Mouse (Mus musculus): ENCODE data around the gene Dchs1. TPM values are rescaled to one million over a fixed set of nuclear protein-coding genes. Genes with fewer than 3 reads are reported as not detected.

Dchs1 gene
- polyA plus RNA-seq, 1 experiment, result 5.2 TPM

GRCm38 (mm10) chr7:105726144-105726979, 61.1 kb downstream of the Dchs1 start:
- 79% methylated on average over 4 of the region's 4 CpGs for WGBS
- TF ChIP-seq POLR2A (IDR thresholded peaks at IDR 0.05; ENCODE audit: low read depth, low read length) (no peak), CTCF (IDR thresholded peaks at IDR 0.05; ENCODE audit: extremely low read depth, insufficient read length, insufficient replicate concordance, low read depth, low read length) (0 out of 2 replicates have a peak, but pooled peaks have one; percentile 27)
- Histone ChIP-seq H3K27me3 (ENCODE audit: control insufficient read depth, insufficient read depth, low read length) (no peaks in the 10 kb centered on the region), H3K27ac (ENCODE audit: insufficient read depth, low read depth, low read length) (no peak overlapping the region), H3K4me1 (ENCODE audit: control insufficient read depth, insufficient read depth, insufficient read length, low read length) (no peaks in the 10 kb centered on the region), H3K36me3 (ENCODE audit: control insufficient read depth, insufficient read depth, low read length) (peaks cover 3% of the 10 kb centered on the region), H3K4me3 (ENCODE audit: low read depth, low read length) (no peak overlapping the region)

- Histone ChIP-seq H3K4me3 (ENCODE audit: low read depth, low read length) (no peak overlapping the region), H3K4me1 (ENCODE audit: control insufficient read depth, insufficient read depth, insufficient read length, low read length) (no peaks in the 10 kb centered on the region), H3K27ac (ENCODE audit: insufficient read depth, low read depth, low read length) (no peak overlapping the region), H3K36me3 (ENCODE audit: control insufficient read depth, insufficient read depth, low read length) (no peaks in the 10 kb centered on the region), H3K27me3 (ENCODE audit: control insufficient read depth, insufficient read depth, low read length) (no peaks in the 10 kb centered on the region)
- WGBS, result 72% methylated on average over 2 of the region's 2 CpGs
- TF ChIP-seq POLR2A (IDR thresholded peaks at IDR 0.05; ENCODE audit: low read depth, low read length) (no peak), CTCF (IDR thresholded peaks at IDR 0.05; ENCODE audit: extremely low read depth, insufficient read length, insufficient replicate concordance, low read depth, low read length) (no peak)
Measured at GRCm38 (mm10) chr7:105721916-105722315, 65.5 kb downstream of the Dchs1 start.

- Histone ChIP-seq H3K36me3 (ENCODE audit: control insufficient read depth, insufficient read depth, low read length) (no peaks in the 10 kb centered on the region), H3K27ac (ENCODE audit: insufficient read depth, low read depth, low read length) (no peak overlapping the region), H3K4me1 (ENCODE audit: control insufficient read depth, insufficient read depth, insufficient read length, low read length) (no peaks in the 10 kb centered on the region), H3K4me3 (ENCODE audit: low read depth, low read length) (no peak overlapping the region), H3K27me3 (ENCODE audit: control insufficient read depth, insufficient read depth, low read length) (no peaks in the 10 kb centered on the region)
- TF ChIP-seq CTCF (IDR thresholded peaks at IDR 0.05; ENCODE audit: extremely low read depth, insufficient read length, insufficient replicate concordance, low read depth, low read length), result no peak
- no peak for TF ChIP-seq POLR2A (IDR thresholded peaks at IDR 0.05; ENCODE audit: low read depth, low read length)
- 68% methylated on average over 3 of the region's 3 CpGs for WGBS
Measured at GRCm38 (mm10) chr7:105715366-105715765, 72.1 kb downstream of the Dchs1 start.

GRCm38 (mm10) chr7:105708733-105709132, 78.7 kb downstream of the Dchs1 start:
- TF ChIP-seq POLR2A (IDR thresholded peaks at IDR 0.05; ENCODE audit: low read depth, low read length), result no peak
- TF ChIP-seq CTCF (IDR thresholded peaks at IDR 0.05; ENCODE audit: extremely low read depth, insufficient read length, insufficient replicate concordance, low read depth, low read length), result no peak
- Histone ChIP-seq H3K4me3 (ENCODE audit: low read depth, low read length) (no peak overlapping the region), H3K27me3 (ENCODE audit: control insufficient read depth, insufficient read depth, low read length) (no peaks in the 10 kb centered on the region), H3K4me1 (ENCODE audit: control insufficient read depth, insufficient read depth, insufficient read length, low read length) (no peaks in the 10 kb centered on the region), H3K36me3 (ENCODE audit: control insufficient read depth, insufficient read depth, low read length) (no peaks in the 10 kb centered on the region), H3K27ac (ENCODE audit: insufficient read depth, low read depth, low read length) (no peak overlapping the region)
- 72% methylated on average over 5 of the region's 5 CpGs for WGBS

- Histone ChIP-seq H3K36me3 (ENCODE audit: control insufficient read depth, insufficient read depth, low read length) (no peaks in the 10 kb centered on the region), H3K4me3 (ENCODE audit: low read depth, low read length) (no peak overlapping the region)
- no peak for TF ChIP-seq POLR2A (IDR thresholded peaks at IDR 0.05; ENCODE audit: low read depth, low read length)
- no peak for TF ChIP-seq CTCF (IDR thresholded peaks at IDR 0.05; ENCODE audit: extremely low read depth, insufficient read length, insufficient replicate concordance, low read depth, low read length)
Measured at GRCm38 (mm10) chr7:105703816-105704215, 83.6 kb downstream of the Dchs1 start.

GRCm38 (mm10) chr7:105703184-105703583, 84.3 kb downstream of the Dchs1 start:
- H3K4me1 ChIP-seq (ENCODE audit: control insufficient read depth, insufficient read depth, insufficient read length, low read length), result no peaks in the 10 kb centered on the region
- 88% methylated on average over 16 of the region's 16 CpGs for WGBS
- TF ChIP-seq CTCF (IDR thresholded peaks at IDR 0.05; ENCODE audit: extremely low read depth, insufficient read length, insufficient replicate concordance, low read depth, low read length) (no peak), POLR2A (IDR thresholded peaks at IDR 0.05; ENCODE audit: low read depth, low read length) (no peak)

More at GRCm38 (mm10) chr7:105703816-105704215, 83.6 kb downstream of the Dchs1 start:
- H3K27me3 ChIP-seq (ENCODE audit: control insufficient read depth, insufficient read depth, low read length), result no peaks in the 10 kb centered on the region
- 87% methylated on average over 4 of the region's 4 CpGs for WGBS
- no peak overlapping the region for H3K27ac ChIP-seq (ENCODE audit: insufficient read depth, low read depth, low read length)
- H3K4me1 ChIP-seq (ENCODE audit: control insufficient read depth, insufficient read depth, insufficient read length, low read length), result no peaks in the 10 kb centered on the region

More at GRCm38 (mm10) chr7:105703184-105703583, 84.3 kb downstream of the Dchs1 start:
- H3K27ac ChIP-seq (ENCODE audit: insufficient read depth, low read depth, low read length), result no peak overlapping the region
- no peaks in the 10 kb centered on the region for H3K36me3 ChIP-seq (ENCODE audit: control insufficient read depth, insufficient read depth, low read length)
- no peak overlapping the region for H3K4me3 ChIP-seq (ENCODE audit: low read depth, low read length)
- H3K27me3 ChIP-seq (ENCODE audit: control insufficient read depth, insufficient read depth, low read length), result no peaks in the 10 kb centered on the region

Other genes starting within 250 kb of the Dchs1 start
- gene Smpd1, start 233.3 kb downstream of the Dchs1 start, polyA plus RNA-seq (2012; rRNA removed), result 10.2 and 11.7 TPM in 2 replicates
- gene Apbb1, start 206.0 kb downstream of the Dchs1 start, polyA plus RNA-seq (2012; rRNA removed), result 15.5 and 16.8 TPM in 2 replicates
- 0.22 TPM in 1 of 2 replicates, not detected in the other for gene Hpx, start 187.5 kb downstream of the Dchs1 start, polyA plus RNA-seq (2012; rRNA removed)
- gene Trim3, start 154.1 kb downstream of the Dchs1 start, polyA plus RNA-seq (2012; rRNA removed), result 13.3 and 15.5 TPM in 2 replicates
- 104 and 142 TPM in 2 replicates for gene Timm10b, start 147.6 kb downstream of the Dchs1 start, polyA plus RNA-seq (2012; rRNA removed)
- 29.1 and 43.8 TPM in 2 replicates for gene Arfip2, start 147.2 kb downstream of the Dchs1 start, polyA plus RNA-seq (2012; rRNA removed)
- gene Gm45799, start 147.1 kb downstream of the Dchs1 start, polyA plus RNA-seq (2012; rRNA removed), result 203 and 226 TPM in 2 replicates
- gene Dnhd1, start 136.8 kb downstream of the Dchs1 start, polyA plus RNA-seq (2012; rRNA removed), result 0.37 and 0.56 TPM in 2 replicates
- 39.9 and 60.8 TPM in 2 replicates for gene Ilk, start 51.1 kb downstream of the Dchs1 start, polyA plus RNA-seq (2012; rRNA removed)
- gene Rrp8, start 50.3 kb downstream of the Dchs1 start, polyA plus RNA-seq (2012; rRNA removed), result 2.5 and 2.7 TPM in 2 replicates
- 400 and 599 TPM in 2 replicates for gene Taf10, start 43.3 kb downstream of the Dchs1 start, polyA plus RNA-seq (2012; rRNA removed)
- gene Tpp1, start 35.4 kb downstream of the Dchs1 start, polyA plus RNA-seq (2012; rRNA removed), result 37.2 and 55.9 TPM in 2 replicates
- 125 and 127 TPM in 2 replicates for gene Mrpl17, start 23.4 kb upstream of the Dchs1 start, polyA plus RNA-seq (2012; rRNA removed)
- 2.0 and 2.3 TPM in 2 replicates for gene Gm4070, start 166.3 kb upstream of the Dchs1 start, polyA plus RNA-seq (2012; rRNA removed)

Data from small intestine, adult 2 months (tissue).